Mouse (Mus musculus): ENCODE data around the gene Bglap. TPM values are rescaled to one million over a fixed set of nuclear protein-coding genes. Genes with fewer than 3 reads are reported as not detected.

Bglap gene
- polyA plus RNA-seq, 1 experiment from 2014 or later, result 0.64 TPM

GRCm38 (mm10) chr3:88365705-88366361, 18.4 kb downstream of the Bglap start:
- Histone ChIP-seq H3K36me3 (ENCODE audit: control insufficient read depth, insufficient read depth, low read length) (peaks cover 14% of the 10 kb centered on the region; the same call in 1 of the 2 replicates), H3K27me3 (ENCODE audit: control insufficient read depth, insufficient read depth, low read length) (no peaks in the 10 kb centered on the region), H3K9me3 (ENCODE audit: control insufficient read depth, low read length) (no peaks in the 10 kb centered on the region), H3K4me2 (replicated peaks; ENCODE audit: low read depth) (no peak overlapping the region), H3K4me3 (ENCODE audit: low read depth, low read length) (no peak overlapping the region), H3K27ac (replicated peaks) (no peak overlapping the region), H3K9ac (ENCODE audit: low read length) (no peak overlapping the region), H3K4me1 (replicated peaks; ENCODE audit: control insufficient read depth, insufficient read depth) (peaks cover 3% of the 10 kb centered on the region; the same call in 1 of the 2 replicates)
- TF ChIP-seq EP300 (optimal IDR thresholded peaks at IDR 0.05), result no peak
- peak; percentile 15; the same call in 1 of the 2 replicates for TF ChIP-seq CTCF (IDR thresholded peaks at IDR 0.05; ENCODE audit: low read depth)
- no peak for DNase-seq (ENCODE audit: low spot score)
- 51% methylated on average over 34 of the region's 34 CpGs for WGBS
- no peak for ATAC-seq (ENCODE audit: low FRiP score, low TSS enrichment)

GRCm38 (mm10) chr3:88364337-88364736, 19.9 kb downstream of the Bglap start, which contains the start of gene Paqr6:
Gene Paqr6, plus strand, starts transcription at chr3:88364584.
- peak; percentile 50; the same call in 1 of the 2 replicates for ATAC-seq (ENCODE audit: low FRiP score, low TSS enrichment)
- WGBS, result 3% methylated on average over 16 of the region's 16 CpGs
- Histone ChIP-seq H3K4me3 (ENCODE audit: low read depth, low read length) (peak within 1 kb of the TSS; percentile 30), H3K9ac (ENCODE audit: low read length) (peak within 1 kb of the TSS; percentile 50; the same call in 1 of the 2 replicates), H3K27me3 (ENCODE audit: control insufficient read depth, insufficient read depth, low read length) (no peaks in the 10 kb centered on the region), H3K36me3 (ENCODE audit: control insufficient read depth, insufficient read depth, low read length) (peaks cover 27% of the 10 kb centered on the region), H3K9me3 (ENCODE audit: control insufficient read depth, low read length) (no peaks in the 10 kb centered on the region), H3K4me1 (replicated peaks; ENCODE audit: control insufficient read depth, insufficient read depth) (peaks cover 3% of the 10 kb centered on the region; the same call in 1 of the 2 replicates), H3K27ac (replicated peaks) (peak within 1 kb of the TSS; percentile 20; the same call in 1 of the 2 replicates), H3K4me2 (replicated peaks; ENCODE audit: low read depth) (peak within 1 kb of the TSS; percentile 51)
- DNase-seq (ENCODE audit: low spot score), result peak; percentile 81
- no peak for TF ChIP-seq CTCF (IDR thresholded peaks at IDR 0.05; ENCODE audit: low read depth)
- TF ChIP-seq EP300 (optimal IDR thresholded peaks at IDR 0.05), result no peak

GRCm38 (mm10) chr3:88363700-88364099, 20.6 kb downstream of the Bglap start:
- 0 out of 2 replicates have a peak, but pooled peaks have one; percentile 13 for ATAC-seq (ENCODE audit: low FRiP score, low TSS enrichment)
- no peak for DNase-seq (ENCODE audit: low spot score)
- Histone ChIP-seq H3K9me3 (ENCODE audit: control insufficient read depth, low read length) (no peaks in the 10 kb centered on the region), H3K9ac (ENCODE audit: low read length) (no peak overlapping the region), H3K27me3 (ENCODE audit: control insufficient read depth, insufficient read depth, low read length) (no peaks in the 10 kb centered on the region), H3K36me3 (ENCODE audit: control insufficient read depth, insufficient read depth, low read length) (peaks cover 34% of the 10 kb centered on the region), H3K27ac (replicated peaks) (peak overlapping the region; percentile 20; the same call in 1 of the 2 replicates), H3K4me2 (replicated peaks; ENCODE audit: low read depth) (no peak overlapping the region), H3K4me3 (ENCODE audit: low read depth, low read length) (no peak overlapping the region; the same call in 1 of the 2 replicates), H3K4me1 (replicated peaks; ENCODE audit: control insufficient read depth, insufficient read depth) (peaks cover 3% of the 10 kb centered on the region; the same call in 1 of the 2 replicates)
- WGBS, result 45% methylated on average over 4 of the region's 4 CpGs
- TF ChIP-seq CTCF (IDR thresholded peaks at IDR 0.05; ENCODE audit: low read depth) (no peak), EP300 (optimal IDR thresholded peaks at IDR 0.05) (no peak)

GRCm38 (mm10) chr3:88361612-88362313, 22.5 kb downstream of the Bglap start:
- no peak for TF ChIP-seq CTCF (IDR thresholded peaks at IDR 0.05; ENCODE audit: low read depth)
- no peak for TF ChIP-seq EP300 (optimal IDR thresholded peaks at IDR 0.05)
- Histone ChIP-seq H3K36me3 (ENCODE audit: control insufficient read depth, insufficient read depth, low read length) (peaks cover 46% of the 10 kb centered on the region), H3K9me3 (ENCODE audit: control insufficient read depth, low read length) (no peaks in the 10 kb centered on the region), H3K27ac (replicated peaks) (no peak overlapping the region), H3K4me3 (ENCODE audit: low read depth, low read length) (no peak overlapping the region), H3K4me2 (replicated peaks; ENCODE audit: low read depth) (no peak overlapping the region), H3K4me1 (replicated peaks; ENCODE audit: control insufficient read depth, insufficient read depth) (peaks cover 3% of the 10 kb centered on the region; the same call in 1 of the 2 replicates), H3K27me3 (ENCODE audit: control insufficient read depth, insufficient read depth, low read length) (no peaks in the 10 kb centered on the region), H3K9ac (ENCODE audit: low read length) (no peak overlapping the region)
- no peak for ATAC-seq (ENCODE audit: low FRiP score, low TSS enrichment)
- WGBS, result 75% methylated on average over 2 of the region's 2 CpGs
- no peak for DNase-seq (ENCODE audit: low spot score)

- Histone ChIP-seq H3K4me3 (ENCODE audit: low read depth, low read length) (no peak overlapping the region), H3K27me3 (ENCODE audit: control insufficient read depth, insufficient read depth, low read length) (no peaks in the 10 kb centered on the region), H3K4me2 (replicated peaks; ENCODE audit: low read depth) (no peak overlapping the region), H3K27ac (replicated peaks) (no peak overlapping the region), H3K4me1 (replicated peaks; ENCODE audit: control insufficient read depth, insufficient read depth) (peaks cover 3% of the 10 kb centered on the region; the same call in 1 of the 2 replicates), H3K9ac (ENCODE audit: low read length) (no peak overlapping the region), H3K9me3 (ENCODE audit: control insufficient read depth, low read length) (no peaks in the 10 kb centered on the region), H3K36me3 (ENCODE audit: control insufficient read depth, insufficient read depth, low read length) (peaks cover 52% of the 10 kb centered on the region)
- no peak for DNase-seq (ENCODE audit: low spot score)
- no peak for TF ChIP-seq EP300 (optimal IDR thresholded peaks at IDR 0.05)
- TF ChIP-seq CTCF (IDR thresholded peaks at IDR 0.05; ENCODE audit: low read depth), result no peak
- no peak for ATAC-seq (ENCODE audit: low FRiP score, low TSS enrichment)
- 72% methylated on average over 6 of the region's 6 CpGs for WGBS
Observed at GRCm38 (mm10) chr3:88361096-88361495, 23.2 kb downstream of the Bglap start.
